Mouse (Mus musculus) yolk sac, embryonic 10.5 days (tissue): ENCODE data around the gene Clpx.

Experiments
- DNase-seq: peaks from one replicate; pipeline ENCODE4 v3.0.0-alpha.2; 2017; ENCODE audit warnings: low spot score

The Clpx gene

DNA sequence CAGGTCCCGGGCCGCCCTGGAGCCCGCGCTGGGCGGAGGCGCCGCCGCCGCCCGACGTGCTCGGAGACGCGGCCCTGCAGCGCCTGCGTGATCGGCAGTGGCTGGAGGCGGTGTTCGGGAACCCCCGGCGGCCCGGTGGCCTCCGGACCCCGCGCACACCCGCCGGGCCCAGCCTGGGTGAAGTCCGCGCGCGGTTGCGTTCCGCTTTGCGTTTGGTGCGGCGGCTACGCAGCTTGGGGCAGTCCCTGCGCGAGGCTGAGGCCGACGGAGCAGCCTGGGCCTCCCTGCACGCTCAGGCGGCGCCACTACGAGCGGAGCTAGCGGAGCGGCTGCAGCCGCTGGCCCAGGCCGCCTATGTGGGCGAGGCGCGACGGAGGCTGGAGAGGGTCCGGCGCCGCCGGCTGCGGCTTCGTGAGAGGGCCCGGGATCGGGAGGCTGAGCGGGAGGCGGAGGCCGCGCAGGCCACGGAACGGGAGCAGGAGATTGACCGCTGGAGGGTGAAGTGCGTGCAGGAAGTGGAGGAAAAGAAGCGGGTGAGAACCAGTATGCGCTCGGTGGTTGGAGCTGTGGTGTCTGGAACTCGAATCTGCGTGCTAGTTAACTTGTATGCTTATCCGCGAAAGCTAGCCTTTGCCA is 52.5 kb downstream of the Clpx start:
- DNase-seq = peak; percentile 74

DNA sequence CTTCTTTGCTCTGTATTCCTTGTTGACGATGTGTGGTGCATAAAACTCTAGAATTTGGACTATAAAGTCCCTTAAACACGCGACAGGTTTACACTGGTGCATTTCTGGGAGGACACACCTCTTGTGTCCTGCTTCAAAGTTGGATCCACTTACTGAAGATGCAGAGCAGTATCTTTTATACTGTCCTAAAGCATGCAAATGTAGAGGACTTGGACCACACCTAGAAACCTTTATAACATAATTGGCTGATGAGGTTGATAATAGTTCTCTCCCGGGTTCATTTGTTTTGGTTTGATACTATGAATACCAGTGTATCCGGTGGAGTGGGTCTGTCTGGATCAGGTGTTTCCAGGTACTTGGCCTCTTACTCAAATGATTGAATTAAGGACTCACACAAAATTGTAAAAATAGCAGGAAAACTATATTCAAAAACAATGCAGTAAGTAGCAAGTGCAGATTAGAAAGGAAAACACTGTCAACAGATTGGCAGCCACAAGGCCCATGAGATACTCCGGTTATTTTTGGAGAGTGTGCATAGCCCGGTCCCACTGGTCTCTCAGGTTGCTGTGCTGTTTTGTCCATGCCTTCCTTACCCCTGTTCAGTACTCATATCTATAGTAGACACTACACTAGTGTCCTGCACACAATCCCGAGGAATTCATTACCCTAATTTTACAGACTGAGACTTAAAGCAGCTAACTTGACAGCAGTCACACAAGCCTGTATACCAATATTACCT is 53.2 kb downstream of the Clpx start:
- no peak for DNase-seq

DNA sequence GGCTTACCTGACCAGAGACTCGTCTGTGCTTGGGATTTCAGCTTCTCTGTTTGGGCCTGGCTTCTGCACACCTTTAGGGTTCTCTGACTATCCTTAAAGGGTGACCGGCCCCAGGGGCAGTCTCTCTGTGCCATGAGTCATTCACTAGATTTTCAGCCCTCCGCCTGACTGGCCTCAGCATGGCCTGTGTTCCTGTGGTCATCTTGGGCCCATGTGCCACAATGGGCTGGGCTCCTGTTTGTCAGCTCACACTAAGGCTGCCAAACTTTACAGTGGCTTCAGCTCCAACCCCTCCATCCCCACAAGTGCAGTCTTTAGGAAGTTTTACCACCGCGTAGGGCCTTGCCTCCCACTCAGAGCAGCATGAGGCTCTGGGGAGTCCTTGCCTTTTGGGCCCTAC is 59.2 kb downstream of the Clpx start:
- no peak for DNase-seq

DNA sequence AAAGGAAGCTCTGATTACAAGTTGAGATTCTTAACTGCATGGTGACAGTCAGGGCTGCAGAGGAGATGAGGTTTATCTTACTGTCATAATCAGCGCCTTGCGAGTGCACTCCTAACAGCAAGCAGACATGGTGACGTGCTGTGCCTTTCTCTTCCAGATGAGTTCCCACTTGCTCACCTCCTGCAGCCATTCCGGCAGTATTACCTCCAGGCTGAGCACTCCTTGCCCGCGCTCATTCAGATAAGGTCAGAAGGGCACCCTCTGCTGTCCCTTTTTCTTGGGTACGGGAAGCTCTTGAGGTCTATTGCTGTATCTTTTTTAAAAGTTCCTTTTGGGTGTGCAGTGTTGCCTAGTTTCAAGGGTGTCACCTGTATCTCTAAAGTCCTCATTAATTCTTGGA is 62.5 kb downstream of the Clpx start:
- no peak for DNase-seq

DNA sequence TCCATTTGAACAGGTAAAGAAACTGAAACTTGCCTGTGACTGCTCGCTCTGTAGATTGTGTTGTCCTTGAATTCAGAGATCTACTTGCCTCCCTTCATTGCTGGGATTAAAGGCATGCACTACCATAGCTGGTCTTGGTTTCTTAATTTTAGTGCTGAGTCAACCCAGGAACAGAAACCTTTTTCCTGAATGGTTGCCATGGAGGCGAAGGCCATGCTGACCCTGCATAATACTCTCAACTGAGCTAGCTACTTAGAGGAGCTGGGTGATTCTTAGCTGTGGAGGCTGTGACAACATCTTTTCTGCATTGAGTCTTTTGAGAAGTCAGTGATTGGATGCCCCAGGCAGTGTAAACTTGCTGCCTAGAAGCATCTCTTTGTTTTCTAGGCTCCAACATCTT is 62.9 kb downstream of the Clpx start:
- no peak for DNase-seq

DNA sequence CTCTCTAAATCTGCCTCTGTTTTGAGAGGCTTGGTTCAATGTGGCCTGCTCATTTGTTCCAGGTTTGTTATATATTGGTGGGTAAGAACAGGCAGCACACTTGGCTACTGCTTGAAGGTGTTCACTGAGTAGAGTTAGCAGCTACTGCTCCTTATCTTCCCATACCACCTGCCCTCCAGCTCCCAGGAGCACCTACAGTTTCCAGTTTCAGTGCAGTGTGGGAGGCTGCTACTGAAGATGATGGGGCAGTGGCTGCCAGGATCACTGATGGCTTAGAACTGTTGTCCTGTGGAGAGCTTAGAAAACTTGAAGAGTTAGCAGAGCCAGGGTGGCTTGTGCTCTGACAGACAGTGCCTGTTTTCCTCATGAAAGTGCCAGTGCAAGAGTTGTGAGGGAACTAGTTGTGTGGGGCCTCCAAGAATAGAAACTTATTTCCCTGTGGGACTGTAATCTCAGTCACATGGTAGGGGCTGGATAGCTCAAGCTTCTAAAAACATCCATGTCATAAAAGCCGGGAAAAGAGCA is 65.0 kb downstream of the Clpx start:
- no peak for DNase-seq

DNA sequence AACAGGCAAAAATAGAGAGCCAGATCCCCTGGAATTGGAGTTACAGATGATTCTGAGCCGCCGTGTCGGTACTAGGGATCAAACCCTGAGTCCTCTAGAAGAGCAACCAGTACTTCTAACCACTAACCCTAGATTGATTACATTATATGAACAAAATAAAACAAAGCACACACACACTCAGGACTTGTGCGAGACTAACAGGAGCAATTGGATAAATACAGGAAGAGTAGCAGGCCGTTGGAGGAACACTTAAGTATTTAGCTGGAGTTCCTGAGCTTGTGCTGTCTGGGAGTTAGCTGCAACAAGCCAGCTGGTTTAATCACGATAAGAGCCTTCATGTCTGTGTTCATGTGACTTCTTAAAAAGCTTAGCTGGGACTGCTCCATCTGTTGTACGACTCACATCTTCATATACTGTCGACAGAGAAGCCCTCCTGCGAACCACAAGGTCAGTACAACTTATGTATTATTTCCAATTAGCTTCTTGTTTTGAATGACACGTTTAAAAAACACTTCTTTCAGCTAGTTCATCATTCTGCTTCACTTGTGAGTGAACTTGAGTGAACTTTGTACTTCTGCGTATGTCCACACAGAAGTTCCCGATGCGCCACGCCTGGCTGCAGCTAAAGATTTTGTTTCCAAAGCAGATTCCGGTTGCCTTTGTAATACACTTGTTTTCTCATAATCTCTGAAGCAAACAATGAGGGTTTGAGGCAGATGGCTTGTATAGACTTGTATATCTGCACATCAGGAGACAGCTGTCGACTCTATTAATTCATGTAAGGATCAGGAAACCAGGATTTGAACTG is 66.8 kb downstream of the Clpx start, which contains the start of gene Ubap1l:
Gene Ubap1l (plus strand): TSS at position 401 of the 808 bp plus-strand sequence.
- DNase-seq = peak; percentile 48

DNA sequence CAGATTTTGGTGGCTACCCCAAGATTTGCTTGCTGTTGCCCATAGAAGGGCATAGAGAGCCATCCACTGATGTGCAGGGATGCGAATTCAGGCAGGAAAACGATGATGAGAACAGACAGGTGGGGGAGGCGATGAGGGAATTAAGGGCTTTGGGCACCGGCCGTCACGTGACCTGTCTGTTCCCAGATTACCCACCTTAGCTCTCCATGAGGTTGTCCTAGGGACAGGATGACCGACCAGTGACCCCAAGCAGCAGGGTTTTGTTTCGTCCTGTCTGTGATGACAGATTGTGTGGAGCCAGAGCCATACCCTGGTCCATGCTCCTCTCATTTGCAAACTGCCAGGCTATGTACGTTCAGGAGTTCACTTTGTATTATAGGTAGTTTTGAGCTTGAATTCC is 69.6 kb downstream of the Clpx start:
- no peak for DNase-seq

DNA sequence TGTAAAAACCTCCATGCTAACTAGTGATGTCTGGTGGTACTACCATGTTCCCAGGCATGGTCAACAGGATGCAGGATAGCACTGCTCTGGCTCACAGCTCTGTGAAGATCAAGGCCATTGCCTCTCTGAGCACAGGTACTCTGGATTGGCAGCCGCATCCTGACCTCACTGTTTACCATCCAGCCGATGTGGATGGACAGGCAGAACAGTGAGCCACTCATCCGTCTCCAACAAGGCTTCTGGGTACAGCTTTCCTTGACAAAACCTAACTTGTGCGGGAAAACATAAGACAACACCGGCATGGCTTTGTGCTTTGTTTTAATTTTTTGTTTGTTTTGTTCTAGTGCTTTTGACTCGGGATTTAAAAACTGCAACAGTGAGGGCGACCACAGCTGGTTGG is 71.7 kb downstream of the Clpx start:
- no peak for DNase-seq

DNA sequence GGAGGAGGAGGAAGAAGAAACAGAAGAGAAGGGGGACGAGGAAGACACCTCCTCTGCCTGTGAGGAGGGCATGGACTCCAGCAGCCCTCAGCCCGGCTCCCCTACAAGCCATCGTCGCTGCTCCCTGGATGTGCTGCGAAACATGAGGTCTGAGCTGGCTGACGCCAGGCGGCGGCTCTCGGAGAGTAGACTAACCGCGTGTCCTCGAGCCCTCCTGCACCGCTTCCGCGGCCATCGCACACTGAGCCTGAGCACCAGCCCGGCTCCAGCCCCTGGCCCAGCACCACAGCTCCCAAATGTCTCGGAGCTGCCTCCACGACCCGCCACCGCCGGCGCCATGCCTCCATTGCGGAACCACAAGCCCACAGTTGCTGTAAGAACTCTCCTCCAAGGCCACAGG is 77.7 kb downstream of the Clpx start:
- DNase-seq = no peak

DNA sequence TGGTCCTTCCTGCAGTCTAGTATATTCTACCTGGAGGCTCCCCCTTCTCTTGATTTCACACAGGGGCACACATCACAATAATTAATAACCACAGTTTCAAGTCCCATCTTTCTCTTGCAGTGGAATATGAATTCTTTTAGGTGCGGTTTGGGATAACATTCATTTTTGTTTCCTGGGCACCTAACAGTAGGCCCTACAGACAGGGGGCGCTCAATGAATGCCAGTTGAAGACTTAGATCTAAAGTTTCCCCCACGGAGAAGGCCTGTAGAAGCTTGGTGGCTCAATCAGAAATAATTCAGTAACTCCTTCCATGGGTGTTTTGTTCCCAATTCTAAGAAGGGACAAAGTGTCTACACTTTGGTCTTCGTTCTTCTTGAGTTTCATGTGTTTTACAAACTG is 78.4 kb downstream of the Clpx start:
- no peak for DNase-seq

DNA sequence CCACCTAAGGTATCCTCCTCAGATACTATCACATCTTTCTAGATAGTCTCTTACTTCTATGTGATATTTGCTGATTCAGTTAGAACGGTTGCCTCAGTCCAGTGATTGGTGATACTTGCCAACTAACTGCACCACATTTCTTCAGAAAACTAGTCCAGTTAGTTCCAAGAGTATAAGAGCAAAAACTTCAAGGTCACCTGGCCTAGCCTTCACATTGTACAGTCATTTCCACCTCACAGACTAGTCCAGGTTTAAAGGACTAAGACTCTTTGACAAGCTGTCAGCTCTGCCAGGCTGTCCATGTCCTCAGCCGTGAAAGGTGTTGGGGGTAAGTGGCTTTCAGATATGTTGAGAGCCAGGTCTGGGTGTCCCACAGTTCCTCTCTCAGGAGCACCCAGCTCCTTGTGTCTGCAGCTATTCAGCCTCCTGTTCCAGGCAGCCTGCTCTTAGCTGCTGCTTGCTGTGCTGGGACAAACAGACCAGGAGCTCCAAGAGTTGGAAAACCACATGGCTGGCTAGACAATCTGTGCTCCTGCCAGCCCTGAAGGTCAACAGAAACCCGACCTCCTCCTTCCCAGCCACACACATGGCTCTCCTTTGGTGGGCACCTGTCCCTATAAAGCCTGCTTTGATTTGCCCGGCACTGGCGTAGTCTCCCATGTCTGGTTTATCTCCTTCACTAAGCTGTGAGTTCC is 80.6 kb downstream of the Clpx start:
- DNase-seq = no peak

DNA sequence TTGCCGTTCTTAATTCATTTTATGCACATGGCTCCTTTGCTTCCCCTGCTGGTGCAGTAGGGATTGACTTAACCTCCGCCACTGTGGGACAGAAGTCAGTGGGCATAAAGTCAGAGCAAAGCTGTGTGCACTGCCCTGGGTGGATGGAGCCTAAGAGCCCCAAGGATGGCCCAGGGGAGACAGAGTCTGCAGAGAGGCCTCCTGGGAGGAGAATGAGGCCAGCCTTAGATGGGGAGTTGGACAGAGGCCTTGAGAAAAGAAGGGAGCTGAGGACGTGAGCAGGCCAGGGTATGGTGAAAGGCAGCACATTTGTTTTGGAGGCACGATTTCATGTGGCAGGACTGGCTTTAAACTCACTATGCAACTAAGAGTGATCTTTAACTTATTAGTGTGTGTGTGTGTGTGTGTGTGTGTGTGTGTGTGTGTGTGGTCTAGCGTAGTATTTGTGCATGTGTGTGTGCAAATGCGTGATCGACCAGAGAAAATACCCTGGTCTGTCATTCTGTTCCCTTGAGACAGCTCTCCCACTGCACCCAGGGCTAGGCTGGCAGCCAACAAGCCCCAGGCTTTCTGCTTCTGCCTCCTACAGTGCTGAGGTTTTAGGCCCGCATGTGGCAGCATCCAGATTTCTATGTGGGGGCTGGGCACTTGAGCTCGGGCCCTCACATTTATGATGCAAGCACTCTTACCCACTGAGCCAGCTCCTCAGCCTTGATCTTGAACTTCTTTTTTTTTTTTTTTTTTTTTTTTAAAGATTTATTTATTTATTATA is 81.3 kb downstream of the Clpx start:
- no peak for DNase-seq
